Mouse (Mus musculus) stomach, embryonic 16.5 days (tissue): ENCODE data around the gene Ppfibp1. TPM values are rescaled to one million over a fixed set of nuclear protein-coding genes. Genes with fewer than 3 reads are reported as not detected.
A peak's percentile ranks its signal among the peaks of the same experiment; 100 is the strongest.

ENCODE experiments used
- ATAC-seq: fragments of 200-750 bp; cut with Nextera tagmentation; 2 replicates; pipeline ENCODE4 v1.8.0; 2017; ENCODE audit warnings: moderate number of reproducible peaks, moderate TSS enrichment; ENCODE audit not compliant: insufficient read depth, low FRiP score
- H3K27ac ChIP-seq: fragments of 300-500 bp; sonication (generic); 2 replicates; pipeline ENCODE4 v1.5.1; 2014; ENCODE audit warnings: low read length
- H3K27me3 ChIP-seq: fragments of 300-500 bp; sonication (generic); 2 replicates; pipeline ENCODE4 v1.6.1; 2014; ENCODE audit warnings: low read length, control low read depth, mixed read lengths; ENCODE audit not compliant: control insufficient read depth, insufficient read depth
- H3K36me3 ChIP-seq: fragments of 300-500 bp; sonication (generic); 2 replicates; pipeline ENCODE4 v1.6.1; 2014; ENCODE audit warnings: low read length; ENCODE audit not compliant: control insufficient read depth, insufficient read depth
- H3K4me1 ChIP-seq: fragments of 300-500 bp; sonication (generic); 2 replicates; pipeline ENCODE4 v1.6.1; 2014; ENCODE audit warnings: low read length, control low read depth, mixed read lengths; ENCODE audit not compliant: control insufficient read depth, insufficient read depth
- H3K4me2 ChIP-seq: fragments of 300-500 bp; sonication (generic); 2 replicates; pipeline ENCODE4 v1.6.1; 2014; ENCODE audit warnings: low read depth, low read length, mixed read lengths
- H3K4me3 ChIP-seq: fragments of 300-500 bp; sonication (generic); replicated peaks from 2 replicates; pipeline ENCODE4 v1.5.1; 2014; ENCODE audit warnings: mild to moderate bottlenecking, low read length
- H3K9ac ChIP-seq: fragments of 300-500 bp; sonication (generic); 2 replicates; pipeline ENCODE4 v1.6.1; 2014; ENCODE audit warnings: low read length
- H3K9me3 ChIP-seq: fragments of 300-500 bp; sonication (generic); replicated peaks from 2 replicates; pipeline ENCODE4 v1.6.1; 2016; ENCODE audit warnings: low read length, control low read depth; ENCODE audit not compliant: control insufficient read depth
- WGBS: fragments of 180-500 bp; shearing (Covaris S2); extraction: QIAGEN DNeasy Blood & Tissue Kit; methylation state at CpG from one replicate; pipeline ENCODE4 v1.1.7; 2014; 5-methylcytosine and 5-hydroxymethylcytosine counted together
- polyA plus RNA-seq: library from polyadenylated mRNA; unstranded; fragments of >200 nt; fragmentation: Nextera tagmentation; extraction: Ambion mirVana; gene quantifications from 2 replicates; pipeline ENCODE4 v1.2.1, GENCODE M21; 2015

Ppfibp1 gene
- polyA plus RNA-seq, 1 experiment from 2014 or later = 51.4 TPM

- Histone ChIP-seq H3K4me2 (no peak overlapping the region), H3K36me3 (no peaks in the 10 kb centered on the region), H3K9me3 (no peaks in the 10 kb centered on the region), H3K27me3 (no peaks in the 10 kb centered on the region), H3K4me1 (peaks cover 6% of the 10 kb centered on the region), H3K4me3 (no peak overlapping the region), H3K27ac (no peak overlapping the region), H3K9ac (no peak overlapping the region)
- 53% methylated on average over 12 of the region's 12 CpGs for WGBS
- peak; percentile 58; the same call in 1 of the 2 replicates for ATAC-seq
Measured at GRCm38 (mm10) chr6:146955896-146956295, 67.6 kb downstream of the Ppfibp1 start.

- no peak for ATAC-seq
- no peaks in the 10 kb centered on the region for H3K27me3 ChIP-seq
- no peak overlapping the region for H3K4me2 ChIP-seq
- H3K27ac ChIP-seq = no peak overlapping the region
- no peak overlapping the region for H3K4me3 ChIP-seq
- peaks cover 11% of the 10 kb centered on the region for H3K4me1 ChIP-seq
- H3K36me3 ChIP-seq = no peaks in the 10 kb centered on the region
- H3K9me3 ChIP-seq = no peaks in the 10 kb centered on the region
- H3K9ac ChIP-seq = no peak overlapping the region
- WGBS = 81% methylated on average over 1 of the region's 1 CpGs
Measured at GRCm38 (mm10) chr6:146956961-146957360, 68.7 kb downstream of the Ppfibp1 start.

DNA sequence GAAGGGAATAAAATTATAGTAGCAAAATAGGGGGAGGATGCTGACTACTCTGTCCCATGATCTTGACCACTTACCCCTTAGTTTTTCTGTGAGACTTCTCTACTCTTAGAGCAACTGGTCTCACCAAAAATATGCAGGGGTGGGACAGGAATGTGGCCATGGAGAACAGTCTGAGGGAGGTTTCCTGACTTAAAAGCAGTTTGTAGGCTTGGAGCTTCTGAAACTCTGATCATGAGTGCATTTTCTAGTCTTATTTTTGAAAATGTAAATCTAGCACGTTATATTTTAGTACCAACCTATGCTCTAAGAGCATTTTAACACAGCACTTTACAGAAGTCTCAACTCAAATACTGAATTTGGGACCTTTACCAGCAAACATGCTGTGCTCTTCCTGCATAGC, 70.4 kb downstream of the Ppfibp1 start:
- no peak overlapping the region for H3K27ac ChIP-seq
- H3K4me1 ChIP-seq = peaks cover 11% of the 10 kb centered on the region
- no peak overlapping the region for H3K4me3 ChIP-seq
- 58% methylated on average over 1 of the region's 1 CpGs for WGBS
- H3K27me3 ChIP-seq = no peaks in the 10 kb centered on the region
- no peaks in the 10 kb centered on the region for H3K36me3 ChIP-seq
- no peak for ATAC-seq
- no peaks in the 10 kb centered on the region for H3K9me3 ChIP-seq
- H3K4me2 ChIP-seq = no peak overlapping the region
- H3K9ac ChIP-seq = no peak overlapping the region

- Histone ChIP-seq H3K4me3 (no peak overlapping the region), H3K4me2 (no peak overlapping the region), H3K4me1 (peaks cover 11% of the 10 kb centered on the region), H3K36me3 (no peaks in the 10 kb centered on the region), H3K9me3 (no peaks in the 10 kb centered on the region), H3K27me3 (no peaks in the 10 kb centered on the region), H3K9ac (no peak overlapping the region), H3K27ac (no peak overlapping the region)
- no peak for ATAC-seq
- WGBS = 60% methylated on average over 9 of the region's 9 CpGs
Measured at GRCm38 (mm10) chr6:146959908-146960680, 71.8 kb downstream of the Ppfibp1 start.

DNA sequence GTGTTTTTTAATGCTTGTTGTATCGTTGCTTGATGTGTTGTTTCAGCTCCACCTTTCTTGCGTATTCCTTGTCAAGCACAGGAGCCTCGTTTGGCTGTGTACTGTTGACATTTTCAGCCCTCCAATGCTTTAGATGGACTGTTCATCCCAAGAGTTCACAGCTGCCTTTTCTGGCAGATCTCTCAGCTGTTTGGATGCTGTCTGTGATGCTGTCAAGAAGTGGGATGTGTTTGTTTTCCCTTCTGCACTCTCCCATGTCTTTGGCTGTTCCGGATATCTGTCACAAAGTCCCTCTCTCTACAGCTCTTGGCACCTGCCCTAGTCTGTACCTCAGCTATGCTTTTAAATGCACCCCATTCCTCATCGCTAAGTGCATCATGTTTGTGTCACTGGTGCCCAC, 72.7 kb downstream of the Ppfibp1 start:
- Histone ChIP-seq H3K27ac (no peak overlapping the region), H3K4me2 (no peak overlapping the region), H3K9ac (no peak overlapping the region), H3K27me3 (no peaks in the 10 kb centered on the region), H3K4me3 (no peak overlapping the region), H3K9me3 (no peaks in the 10 kb centered on the region), H3K36me3 (no peaks in the 10 kb centered on the region), H3K4me1 (peaks cover 11% of the 10 kb centered on the region)
- no peak for ATAC-seq
- WGBS = 63% methylated on average over 5 of the region's 5 CpGs

DNA sequence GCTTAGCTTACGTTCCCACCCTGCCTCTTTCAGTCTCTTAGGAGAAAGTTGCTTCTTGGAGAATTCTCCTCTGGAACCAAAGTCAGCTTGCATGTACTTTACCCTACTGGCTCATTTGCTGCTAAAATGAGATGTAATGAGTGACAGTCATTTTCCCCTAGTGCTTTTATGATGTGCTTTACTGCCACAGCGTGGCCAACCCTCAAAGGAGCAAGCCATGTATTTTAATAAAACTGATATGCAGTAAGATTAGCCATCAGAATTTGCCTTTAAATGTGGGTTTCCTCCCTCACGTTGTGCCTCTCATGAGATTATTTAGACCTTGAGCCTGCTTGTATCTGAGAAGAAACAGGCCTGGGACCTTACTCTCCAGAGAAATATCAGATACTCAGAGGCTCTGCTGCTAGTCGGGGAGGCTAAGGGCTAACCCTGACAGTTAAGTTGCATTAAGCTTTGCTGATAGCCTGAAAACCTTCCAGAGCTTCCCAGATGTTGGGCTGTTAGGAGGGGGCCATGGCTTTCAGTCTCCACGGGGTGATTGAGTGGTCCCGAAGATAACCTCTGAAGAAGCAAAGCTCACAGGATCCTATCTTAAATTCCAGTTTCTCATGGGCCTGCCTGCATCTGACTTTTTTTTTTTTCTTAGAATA, 73.7 kb downstream of the Ppfibp1 start:
- WGBS = 34% methylated on average over 6 of the region's 6 CpGs
- Histone ChIP-seq H3K4me2 (no peak overlapping the region), H3K4me3 (no peak overlapping the region), H3K4me1 (peaks cover 11% of the 10 kb centered on the region), H3K36me3 (no peaks in the 10 kb centered on the region), H3K9ac (no peak overlapping the region), H3K27ac (no peak overlapping the region), H3K9me3 (no peaks in the 10 kb centered on the region), H3K27me3 (no peaks in the 10 kb centered on the region)
- ATAC-seq = no peak

- no peak for ATAC-seq
- H3K4me2 ChIP-seq = no peak overlapping the region
- no peak overlapping the region for H3K27ac ChIP-seq
- 70% methylated on average over 6 of the region's 6 CpGs for WGBS
- no peak overlapping the region for H3K4me3 ChIP-seq
- no peaks in the 10 kb centered on the region for H3K27me3 ChIP-seq
- H3K9me3 ChIP-seq = no peaks in the 10 kb centered on the region
- peaks cover 11% of the 10 kb centered on the region for H3K4me1 ChIP-seq
- H3K9ac ChIP-seq = no peak overlapping the region
- no peaks in the 10 kb centered on the region for H3K36me3 ChIP-seq
Measured at GRCm38 (mm10) chr6:146963396-146964150, 75.3 kb downstream of the Ppfibp1 start.

DNA sequence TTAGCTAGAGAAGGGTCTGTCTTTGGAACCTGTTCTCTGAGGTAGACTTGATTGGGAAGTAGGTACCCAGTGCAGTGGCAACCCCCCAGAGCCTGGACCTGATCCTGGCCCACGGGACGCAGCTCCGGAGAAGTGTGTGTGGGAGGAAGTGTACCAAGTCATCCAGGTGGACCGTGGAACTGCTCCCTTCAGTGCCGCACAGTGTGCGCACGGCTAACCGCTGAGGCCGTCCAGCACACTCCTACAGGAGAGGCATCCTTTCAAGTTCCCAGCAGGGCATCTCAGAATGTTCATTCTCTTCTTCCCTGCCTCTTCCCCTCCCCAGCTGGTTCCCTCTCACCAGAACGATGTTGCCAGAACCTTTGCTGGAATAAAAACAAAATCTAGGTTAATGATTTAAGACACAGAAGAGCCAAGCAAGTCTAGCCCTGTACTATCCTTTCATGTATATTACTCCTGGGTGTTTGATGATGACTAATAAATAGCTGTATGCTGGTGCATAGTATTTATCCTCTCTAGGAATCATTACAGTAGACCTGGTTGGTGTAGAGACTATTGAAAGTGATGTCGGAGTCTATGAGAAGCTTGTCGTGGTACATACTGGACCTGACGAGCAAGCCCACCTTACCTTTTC, 77.0 kb downstream of the Ppfibp1 start:
- no peak overlapping the region for H3K4me2 ChIP-seq
- no peak overlapping the region for H3K4me3 ChIP-seq
- H3K27ac ChIP-seq = no peak overlapping the region
- H3K9me3 ChIP-seq = no peaks in the 10 kb centered on the region
- H3K36me3 ChIP-seq = no peaks in the 10 kb centered on the region
- H3K27me3 ChIP-seq = no peaks in the 10 kb centered on the region
- H3K4me1 ChIP-seq = peaks cover 6% of the 10 kb centered on the region
- no peak for ATAC-seq
- H3K9ac ChIP-seq = no peak overlapping the region
- 92% methylated on average over 13 of the region's 13 CpGs for WGBS
